Mouse (Mus musculus) bone marrow, adult 2 months (tissue): Measurements from ENCODE around the gene Mthfs.
"Not testable (repeated sequence)": the region's sequence is repeated elsewhere in the genome, so short reads cannot be mapped to it uniquely, and the experiment has no call there.

ENCODE experiments used
- CTCF ChIP-seq: fragments of 200-500 bp; IDR thresholded peaks from 2 replicates; pipeline ENCODE4 v1.5.1; 2011; ENCODE audit warnings: low read length, control low read depth; ENCODE audit not compliant: control insufficient read depth, insufficient read depth
- POLR2A ChIP-seq: fragments of 200-500 bp; IDR thresholded peaks from 2 replicates; pipeline ENCODE4 v1.6.1; 2011; ENCODE audit warnings: low read depth, mild to moderate bottlenecking, control low read depth, low read length, borderline replicate concordance; ENCODE audit not compliant: control insufficient read depth

- TF ChIP-seq CTCF, result 0 out of 2 replicates have a peak, but pooled peaks have one; percentile 36
- TF ChIP-seq POLR2A, result not testable (repeated sequence)
These were observed 31.6 kb upstream of the Mthfs start for GRCm38 (mm10) chr9:89178833-89179232.
